Mouse (Mus musculus): ENCODE data around the gene Usp46. TPM values are rescaled to one million over a fixed set of nuclear protein-coding genes. Genes with fewer than 3 reads are reported as not detected.

Gene Usp46
- total and polyA plus RNA-seq, 2 experiments: 3.0 to 5.4 TPM

GRCm38 (mm10) chr5:73955691-73956090 lies 112.5 kb downstream of the Usp46 start:
- WGBS: 80% methylated on average over 3 of the region's 3 CpGs
- H3K27ac ChIP-seq (replicated peaks; ENCODE audit: insufficient read depth, low read depth, low read length): no peak overlapping the region
- DNase-seq (ENCODE audit: extremely low read depth, low read depth, low spot score): no peak
- H3K79me2 ChIP-seq (ENCODE audit: control insufficient read depth, insufficient read depth, low read length): no peaks in the 10 kb centered on the region
- no peaks in the 10 kb centered on the region for H3K4me1 ChIP-seq (ENCODE audit: control insufficient read depth, insufficient read depth, low read length)
- H3K4me3 ChIP-seq (ENCODE audit: insufficient read depth, low read depth, low read length): no peak overlapping the region
- no peaks in the 10 kb centered on the region for H3K36me3 ChIP-seq (ENCODE audit: control insufficient read depth, insufficient read depth, low read length)
- H3K27me3 ChIP-seq (ENCODE audit: control insufficient read depth, insufficient read depth, low read length): no peaks in the 10 kb centered on the region
- TF ChIP-seq POLR2A (IDR thresholded peaks at IDR 0.05; ENCODE audit: extremely low read depth, insufficient read depth, low read length) (no peak), CTCF (IDR thresholded peaks at IDR 0.05; ENCODE audit: low read depth, low read length) (no peak)
- no peak overlapping the region for H3K9ac ChIP-seq (ENCODE audit: low read depth, low read length)

- no peaks in the 10 kb centered on the region for H3K4me1 ChIP-seq (ENCODE audit: control insufficient read depth, insufficient read depth, low read length)
- no peaks in the 10 kb centered on the region for H3K36me3 ChIP-seq (ENCODE audit: control insufficient read depth, insufficient read depth, low read length)
- H3K27me3 ChIP-seq (ENCODE audit: control insufficient read depth, insufficient read depth, low read length): no peaks in the 10 kb centered on the region
- 95% methylated on average over 4 of the region's 4 CpGs for WGBS
- no peak overlapping the region for H3K9ac ChIP-seq (ENCODE audit: low read depth, low read length)
- no peak overlapping the region for H3K27ac ChIP-seq (replicated peaks; ENCODE audit: insufficient read depth, low read depth, low read length)
- TF ChIP-seq CTCF (IDR thresholded peaks at IDR 0.05; ENCODE audit: low read depth, low read length): no peak
- no peak for TF ChIP-seq POLR2A (IDR thresholded peaks at IDR 0.05; ENCODE audit: extremely low read depth, insufficient read depth, low read length)
- no peaks in the 10 kb centered on the region for H3K79me2 ChIP-seq (ENCODE audit: control insufficient read depth, insufficient read depth, low read length)
- no peak overlapping the region for H3K4me3 ChIP-seq (ENCODE audit: insufficient read depth, low read depth, low read length)
- no peak for DNase-seq (ENCODE audit: extremely low read depth, low read depth, low spot score)
Observed at GRCm38 (mm10) chr5:73955005-73955404, 113.2 kb downstream of the Usp46 start.

DNA sequence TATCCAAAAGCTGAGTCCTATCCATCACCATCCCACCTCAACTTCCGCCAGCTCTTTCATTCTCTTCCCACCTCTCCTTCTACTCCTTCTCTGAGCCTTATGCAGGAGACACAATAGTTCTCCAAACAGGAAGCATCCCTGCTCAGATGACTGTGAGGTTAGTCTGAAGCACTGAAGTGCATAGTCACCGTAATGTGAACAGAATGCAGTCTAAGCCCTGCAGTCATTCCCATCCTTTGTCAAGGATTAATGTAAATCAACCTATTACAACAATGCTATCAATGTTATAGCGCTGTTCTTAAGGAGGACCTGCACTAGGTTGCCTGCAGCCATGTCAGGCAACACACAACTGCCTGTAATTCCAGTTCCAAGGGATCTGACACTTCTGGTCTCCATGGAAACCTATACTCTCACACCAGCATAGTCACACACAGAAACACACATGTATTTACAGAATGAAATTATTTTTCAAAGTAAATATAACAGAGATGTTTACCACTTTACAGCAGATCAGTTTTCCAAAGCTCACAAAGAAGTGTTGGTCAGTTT lies 115.1 kb downstream of the Usp46 start:
- 91% methylated on average over 3 of the region's 3 CpGs for WGBS
- Histone ChIP-seq H3K4me1 (ENCODE audit: control insufficient read depth, insufficient read depth, low read length) (no peaks in the 10 kb centered on the region), H3K27ac (replicated peaks; ENCODE audit: insufficient read depth, low read depth, low read length) (no peak overlapping the region), H3K79me2 (ENCODE audit: control insufficient read depth, insufficient read depth, low read length) (no peaks in the 10 kb centered on the region), H3K4me3 (ENCODE audit: insufficient read depth, low read depth, low read length) (no peak overlapping the region), H3K36me3 (ENCODE audit: control insufficient read depth, insufficient read depth, low read length) (no peaks in the 10 kb centered on the region), H3K9ac (ENCODE audit: low read depth, low read length) (no peak overlapping the region), H3K27me3 (ENCODE audit: control insufficient read depth, insufficient read depth, low read length) (no peaks in the 10 kb centered on the region)
- DNase-seq (ENCODE audit: extremely low read depth, low read depth, low spot score): no peak
- no peak for TF ChIP-seq CTCF (IDR thresholded peaks at IDR 0.05; ENCODE audit: low read depth, low read length)
- TF ChIP-seq POLR2A (IDR thresholded peaks at IDR 0.05; ENCODE audit: extremely low read depth, insufficient read depth, low read length): no peak

GRCm38 (mm10) chr5:73951649-73952000 lies 116.6 kb downstream of the Usp46 start:
- no peaks in the 10 kb centered on the region for H3K36me3 ChIP-seq (ENCODE audit: control insufficient read depth, insufficient read depth, low read length)
- no peaks in the 10 kb centered on the region for H3K79me2 ChIP-seq (ENCODE audit: control insufficient read depth, insufficient read depth, low read length)
- no peaks in the 10 kb centered on the region for H3K27me3 ChIP-seq (ENCODE audit: control insufficient read depth, insufficient read depth, low read length)
- H3K9ac ChIP-seq (ENCODE audit: low read depth, low read length): no peak overlapping the region
- TF ChIP-seq CTCF (IDR thresholded peaks at IDR 0.05; ENCODE audit: low read depth, low read length) (no peak), POLR2A (IDR thresholded peaks at IDR 0.05; ENCODE audit: extremely low read depth, insufficient read depth, low read length) (no peak)
- no peak overlapping the region for H3K27ac ChIP-seq (replicated peaks; ENCODE audit: insufficient read depth, low read depth, low read length)
- 81% methylated on average over 1 of the region's 1 CpGs for WGBS
- no peak overlapping the region for H3K4me3 ChIP-seq (ENCODE audit: insufficient read depth, low read depth, low read length)
- no peaks in the 10 kb centered on the region for H3K4me1 ChIP-seq (ENCODE audit: control insufficient read depth, insufficient read depth, low read length)
- no peak for DNase-seq (ENCODE audit: extremely low read depth, low read depth, low spot score)

DNA sequence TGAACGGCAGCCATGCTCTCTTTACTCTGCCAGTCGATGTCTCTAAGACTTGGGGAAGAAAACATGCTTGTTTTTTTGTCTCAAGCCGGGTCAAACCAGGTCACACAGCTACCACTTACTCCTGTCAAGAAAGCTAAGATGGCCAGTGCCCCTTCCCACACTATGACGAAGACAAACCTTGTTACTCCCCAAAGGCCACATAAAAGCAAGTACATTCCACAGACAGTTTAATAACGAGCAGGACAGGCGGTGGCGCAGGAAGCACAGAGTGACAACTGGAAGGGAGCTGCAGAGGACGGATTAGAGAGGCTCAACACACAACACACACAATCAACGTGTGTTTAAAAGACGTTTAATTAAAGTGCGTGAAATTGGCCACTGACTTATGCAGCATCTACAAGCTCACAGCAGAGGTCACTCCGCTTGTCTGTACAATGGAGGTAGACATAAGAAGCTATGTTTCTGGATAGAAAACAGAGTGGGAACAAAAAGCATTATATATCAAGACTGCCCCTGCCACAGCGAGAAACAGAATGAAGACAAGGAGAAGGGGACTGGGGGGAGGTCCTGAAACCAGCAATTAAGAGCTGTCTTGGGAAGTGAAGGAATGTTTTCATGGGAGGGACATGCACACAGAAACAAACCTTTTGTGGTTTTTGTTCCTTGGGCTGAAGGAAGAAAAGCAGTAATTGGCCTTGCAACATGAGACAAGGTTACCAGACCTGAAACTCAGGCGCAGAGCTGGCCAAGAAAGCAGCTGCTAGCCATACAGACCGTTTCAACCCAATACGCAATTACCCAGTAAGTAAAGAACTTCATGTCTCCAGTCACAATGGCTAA lies 117.2 kb downstream of the Usp46 start:
- H3K9ac ChIP-seq (ENCODE audit: low read depth, low read length): no peak overlapping the region
- 85% methylated on average over 16 of the region's 16 CpGs for WGBS
- no peak overlapping the region for H3K4me3 ChIP-seq (ENCODE audit: insufficient read depth, low read depth, low read length)
- H3K4me1 ChIP-seq (ENCODE audit: control insufficient read depth, insufficient read depth, low read length): no peaks in the 10 kb centered on the region
- no peak overlapping the region for H3K27ac ChIP-seq (replicated peaks; ENCODE audit: insufficient read depth, low read depth, low read length)
- TF ChIP-seq POLR2A (IDR thresholded peaks at IDR 0.05; ENCODE audit: extremely low read depth, insufficient read depth, low read length): no peak
- no peak for TF ChIP-seq CTCF (IDR thresholded peaks at IDR 0.05; ENCODE audit: low read depth, low read length)
- DNase-seq (ENCODE audit: extremely low read depth, low read depth, low spot score): no peak
- H3K27me3 ChIP-seq (ENCODE audit: control insufficient read depth, insufficient read depth, low read length): no peaks in the 10 kb centered on the region
- H3K79me2 ChIP-seq (ENCODE audit: control insufficient read depth, insufficient read depth, low read length): no peaks in the 10 kb centered on the region
- no peaks in the 10 kb centered on the region for H3K36me3 ChIP-seq (ENCODE audit: control insufficient read depth, insufficient read depth, low read length)

Other genes starting within 250 kb of the Usp46 start
- gene Rasl11b, start 126.9 kb upstream of the Usp46 start, total RNA-seq (2014; rRNA removed): 1.1 TPM in 2 replicates
- 6.6 and 6.8 TPM in 2 replicates for gene Rasl11b, start 126.9 kb upstream of the Usp46 start, polyA plus RNA-seq (2012; rRNA removed)

Data from liver, adult 2 months (tissue).